Mouse (Mus musculus) brain, embryonic 18.5 days (tissue): ENCODE results near the gene Ccdc93.

Source experiments
- DNase-seq: peaks from one replicate; pipeline ENCODE4 v3.0.0-alpha.2; 2012; ENCODE audit warnings: low read depth, low spot score

The Ccdc93 gene

DNA sequence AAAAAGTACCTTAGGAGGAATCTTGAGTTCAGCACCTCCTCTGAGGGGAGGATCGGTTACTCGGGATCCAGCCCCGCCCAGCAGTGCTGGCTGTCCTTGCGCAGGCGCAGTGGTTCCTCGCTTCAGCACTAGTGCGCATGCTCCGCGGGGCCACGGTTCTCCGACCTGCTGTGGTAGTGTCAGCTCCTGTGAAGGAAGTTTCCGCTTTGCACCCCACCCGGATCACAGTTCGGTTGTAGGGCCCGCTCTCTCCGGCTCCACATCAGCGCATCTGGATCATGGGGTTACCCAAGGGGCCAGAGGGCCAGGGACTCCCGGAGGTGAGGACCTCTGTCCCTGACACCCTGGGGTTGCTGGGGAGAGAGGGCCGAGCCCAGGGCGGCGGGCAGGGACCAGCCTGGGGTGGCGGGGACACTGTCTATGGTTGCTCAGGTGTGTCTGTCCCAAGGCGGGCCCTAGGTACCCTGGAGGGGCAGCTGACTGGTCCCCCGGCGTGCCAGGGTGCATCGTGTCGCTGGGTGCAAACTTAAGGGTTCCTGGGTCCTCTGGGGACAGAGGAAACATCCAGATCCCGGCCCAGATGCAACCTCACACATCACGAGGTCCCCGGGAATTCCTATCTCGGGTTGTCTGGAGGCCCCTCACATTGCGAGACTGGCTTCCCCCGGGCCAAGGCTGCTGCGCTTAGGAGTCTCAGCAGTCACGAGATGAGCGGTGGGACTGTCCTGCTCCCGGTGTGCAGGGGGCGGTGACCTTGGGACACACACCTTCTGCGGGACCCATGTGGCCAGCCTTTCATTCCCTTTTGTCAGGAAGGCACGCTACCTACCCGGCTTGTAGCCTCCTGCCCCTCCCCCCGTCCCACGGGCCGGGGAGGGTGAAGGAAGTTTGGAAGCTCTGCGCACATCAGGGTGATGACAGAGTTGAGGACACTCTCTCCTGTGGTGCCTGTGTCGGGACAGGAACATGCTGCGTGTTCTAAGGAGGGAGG, at the start of gene Ccdc93:
Gene Ccdc93, plus strand, starts transcription at position 112 of the 991 bp plus-strand sequence.
- peak; percentile 76 for DNase-seq

DNA sequence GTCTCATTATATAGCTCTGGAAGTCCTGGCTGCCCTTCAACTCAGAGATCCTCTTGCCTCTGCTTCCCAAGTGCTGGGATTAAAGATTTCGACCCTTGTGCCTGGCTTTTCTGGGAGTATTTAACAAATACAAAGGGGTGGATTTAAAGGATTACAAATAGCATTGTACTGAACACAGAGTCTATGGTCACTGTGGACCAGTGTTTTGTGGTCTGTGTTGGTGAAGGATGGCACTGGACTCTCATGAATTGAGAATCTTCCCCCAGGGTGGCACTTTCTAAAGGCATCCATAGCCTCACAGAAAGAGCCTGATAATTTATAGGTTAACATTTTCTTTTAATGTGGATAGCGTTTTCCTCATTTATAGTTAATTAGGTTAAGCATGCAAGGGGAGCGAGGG, 49.3 kb upstream of the Ccdc93 start:
- DNase-seq, result no peak

DNA sequence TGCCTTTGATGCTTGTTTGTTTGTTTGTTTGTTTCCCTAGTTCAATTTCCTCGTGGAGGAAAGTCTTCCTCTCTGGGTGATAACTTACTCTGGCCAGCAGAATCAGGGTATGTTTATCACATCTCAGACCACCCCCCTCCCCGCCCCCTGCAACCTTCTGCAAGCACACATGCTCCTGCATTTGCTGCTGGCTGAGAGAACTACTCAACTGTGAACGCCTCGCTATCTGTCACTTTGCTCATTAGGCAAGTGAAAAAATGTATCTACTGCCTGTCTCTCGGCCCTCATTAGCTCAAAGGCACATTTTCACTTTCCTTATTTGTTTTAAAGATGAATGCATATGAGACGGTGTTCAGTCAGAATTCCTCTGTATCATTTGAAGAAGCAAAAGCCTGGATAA, 42.5 kb upstream of the Ccdc93 start:
- DNase-seq, result no peak

DNA sequence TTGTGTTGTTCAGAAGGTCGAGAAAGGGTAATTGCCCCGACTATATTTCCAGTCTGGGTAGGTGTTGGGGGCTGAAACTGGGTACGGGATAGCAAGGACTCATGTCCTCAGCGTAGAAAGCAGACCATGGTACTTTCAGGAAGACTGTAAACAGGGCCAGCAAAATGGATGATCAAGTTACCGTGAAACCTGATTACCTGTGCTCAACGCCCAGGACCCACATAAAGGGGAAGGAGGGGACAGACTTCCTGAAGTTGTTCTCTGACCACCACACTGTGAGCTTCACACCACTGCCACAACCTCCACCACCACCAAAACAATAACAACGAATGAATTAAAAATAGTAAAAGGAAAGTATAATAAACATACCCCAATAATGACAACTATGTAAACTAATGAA, 42.1 kb upstream of the Ccdc93 start:
- DNase-seq, result no peak

DNA sequence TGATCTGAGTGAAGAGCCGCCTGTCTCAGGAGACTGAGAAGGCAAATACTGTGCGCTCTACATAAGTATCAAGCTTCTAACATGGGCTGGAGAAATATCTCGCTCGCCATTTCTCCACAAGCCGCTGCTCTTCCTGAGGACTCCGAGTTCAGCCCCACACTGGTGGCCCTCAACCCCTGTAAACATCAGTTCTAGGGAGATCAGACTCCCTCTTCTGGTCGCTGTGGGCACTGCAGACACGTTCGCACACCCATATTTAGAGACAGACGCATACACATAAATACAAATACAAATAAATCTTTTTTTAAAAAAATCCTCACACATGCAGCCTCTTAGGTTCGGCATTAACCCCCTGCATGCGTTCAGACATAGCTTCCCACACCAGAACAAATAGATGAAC, 41.3 kb upstream of the Ccdc93 start:
- no peak for DNase-seq

DNA sequence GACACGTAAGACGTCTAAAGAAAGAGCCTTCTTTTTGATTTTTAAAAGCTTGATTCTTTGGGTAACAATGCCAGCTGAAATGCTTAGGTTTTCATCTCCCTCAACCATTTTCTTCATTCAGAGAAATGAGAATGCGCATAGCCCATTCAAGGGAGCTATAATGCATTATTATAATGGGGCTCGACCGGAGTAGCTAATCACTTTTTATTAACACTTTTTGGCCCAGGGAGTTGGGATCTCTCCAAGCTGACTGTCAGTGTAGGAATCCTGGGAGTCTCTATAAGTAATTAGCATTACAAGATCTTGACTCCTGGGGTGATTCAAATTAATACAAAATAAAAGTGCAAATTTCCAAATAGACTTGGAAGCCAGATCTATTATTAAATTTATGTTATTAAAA, 40.8 kb upstream of the Ccdc93 start:
- no peak for DNase-seq

DNA sequence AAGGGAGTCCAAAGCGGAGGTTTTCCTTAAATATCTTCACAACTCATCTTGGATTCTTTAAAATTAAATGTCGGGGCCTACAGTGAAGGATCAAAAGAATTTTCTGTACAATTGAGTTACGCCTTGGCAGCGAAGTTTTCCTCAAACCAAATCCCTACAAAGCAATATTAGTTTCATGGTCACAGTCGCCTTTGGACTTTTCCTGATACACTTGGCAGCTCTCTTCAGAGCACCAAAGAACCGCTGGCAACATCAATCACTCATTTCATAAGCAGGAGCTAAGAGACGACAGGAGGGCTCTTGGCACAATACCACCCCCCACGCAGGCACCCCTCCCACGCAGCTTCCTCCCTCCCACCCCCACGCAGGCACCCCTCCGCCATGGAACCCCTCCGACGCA, 40.4 kb upstream of the Ccdc93 start:
- DNase-seq, result no peak

DNA sequence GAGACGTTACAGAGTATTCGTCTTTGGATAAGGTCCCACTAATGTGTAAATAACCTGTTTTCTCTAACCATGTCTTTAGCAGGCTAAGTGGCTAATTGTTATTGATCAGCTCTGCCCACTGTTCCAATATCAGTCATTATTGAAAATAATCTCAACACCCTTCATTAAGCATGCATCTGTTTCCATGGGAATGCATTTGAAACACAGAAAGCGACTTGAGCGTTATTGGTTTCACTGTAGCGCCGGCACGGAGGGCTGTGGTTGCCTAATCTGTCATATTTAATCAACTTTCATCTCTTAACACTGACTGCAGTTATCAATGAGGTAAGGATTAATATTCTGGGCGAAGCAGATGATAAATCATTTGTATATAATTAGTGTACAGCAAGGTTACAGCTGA, 40.0 kb upstream of the Ccdc93 start:
- DNase-seq, result no peak

DNA sequence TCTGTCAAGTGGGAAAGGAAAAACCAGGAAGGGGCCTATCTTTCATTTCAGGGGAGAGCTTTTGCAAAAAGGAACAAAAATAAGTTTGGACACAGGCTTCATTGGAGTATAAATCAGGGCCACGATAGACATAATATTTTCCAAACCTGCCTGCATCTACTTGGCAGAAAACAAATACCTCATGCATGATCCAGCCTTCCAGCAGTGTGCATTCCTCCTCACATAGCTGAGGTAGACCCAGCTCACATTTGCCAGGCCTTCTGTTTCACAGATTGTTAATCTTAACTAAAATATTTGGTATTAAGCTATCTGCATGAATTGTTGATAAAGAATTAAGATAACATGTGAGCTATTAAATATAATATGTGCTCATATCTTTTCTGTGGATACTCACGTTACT, 37.7 kb upstream of the Ccdc93 start:
- no peak for DNase-seq

DNA sequence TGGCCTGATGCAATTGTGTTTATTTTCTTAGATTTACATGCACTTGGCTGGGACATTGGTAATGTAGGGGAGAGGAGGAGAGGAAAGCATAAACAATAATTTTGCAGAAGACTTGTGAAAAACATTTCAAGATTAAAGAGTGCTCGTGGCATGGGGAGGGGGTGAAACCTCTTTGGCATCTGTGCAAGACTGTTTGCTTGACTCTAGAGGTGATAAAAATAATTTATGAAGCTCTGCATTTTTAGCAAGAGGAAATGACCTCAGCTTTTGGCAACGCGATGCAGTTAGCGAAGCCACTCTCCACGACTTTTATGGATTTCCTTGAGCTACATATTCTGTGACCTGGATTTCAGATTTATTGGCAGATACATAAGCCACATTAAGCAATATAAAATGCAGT, 36.1 kb upstream of the Ccdc93 start:
- no peak for DNase-seq

DNA sequence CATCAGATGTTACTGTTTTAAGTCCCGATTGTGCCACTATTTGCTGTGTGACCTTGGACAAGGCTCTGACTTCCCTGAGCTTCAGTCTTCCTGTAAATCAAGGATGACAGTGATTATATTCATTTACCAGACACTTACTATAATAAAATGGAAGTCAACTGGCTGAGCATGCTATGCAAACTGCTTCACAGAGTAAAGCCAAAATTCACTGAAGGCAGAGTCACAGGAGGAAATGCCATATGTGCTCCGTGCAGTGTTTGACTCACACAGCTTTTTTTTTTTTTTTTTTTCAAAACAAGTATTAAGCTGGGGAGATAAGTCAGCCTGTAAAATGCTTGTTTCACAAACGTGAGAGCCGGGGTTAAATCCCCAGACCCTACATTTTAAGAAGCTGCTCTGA, 34.3 kb upstream of the Ccdc93 start:
- no peak for DNase-seq

DNA sequence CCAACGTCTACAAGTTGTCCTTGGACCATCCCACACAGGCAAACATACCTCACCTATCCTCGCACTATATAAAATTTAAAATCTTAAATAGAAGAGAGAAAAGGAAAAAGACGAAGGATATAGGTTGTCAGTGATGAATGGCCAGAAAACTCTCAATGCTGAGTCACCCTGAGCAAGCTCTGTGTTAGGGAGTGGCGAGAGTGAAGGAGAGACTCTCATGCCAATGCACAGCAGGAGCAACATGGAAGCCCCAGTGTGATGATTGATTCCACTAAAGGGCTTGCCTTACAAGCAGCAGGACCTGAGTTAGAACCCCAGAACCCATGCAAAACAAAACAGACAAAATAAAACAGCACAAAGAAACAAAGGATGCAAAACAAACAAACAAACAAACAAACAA, 32.6 kb upstream of the Ccdc93 start:
- DNase-seq, result no peak

DNA sequence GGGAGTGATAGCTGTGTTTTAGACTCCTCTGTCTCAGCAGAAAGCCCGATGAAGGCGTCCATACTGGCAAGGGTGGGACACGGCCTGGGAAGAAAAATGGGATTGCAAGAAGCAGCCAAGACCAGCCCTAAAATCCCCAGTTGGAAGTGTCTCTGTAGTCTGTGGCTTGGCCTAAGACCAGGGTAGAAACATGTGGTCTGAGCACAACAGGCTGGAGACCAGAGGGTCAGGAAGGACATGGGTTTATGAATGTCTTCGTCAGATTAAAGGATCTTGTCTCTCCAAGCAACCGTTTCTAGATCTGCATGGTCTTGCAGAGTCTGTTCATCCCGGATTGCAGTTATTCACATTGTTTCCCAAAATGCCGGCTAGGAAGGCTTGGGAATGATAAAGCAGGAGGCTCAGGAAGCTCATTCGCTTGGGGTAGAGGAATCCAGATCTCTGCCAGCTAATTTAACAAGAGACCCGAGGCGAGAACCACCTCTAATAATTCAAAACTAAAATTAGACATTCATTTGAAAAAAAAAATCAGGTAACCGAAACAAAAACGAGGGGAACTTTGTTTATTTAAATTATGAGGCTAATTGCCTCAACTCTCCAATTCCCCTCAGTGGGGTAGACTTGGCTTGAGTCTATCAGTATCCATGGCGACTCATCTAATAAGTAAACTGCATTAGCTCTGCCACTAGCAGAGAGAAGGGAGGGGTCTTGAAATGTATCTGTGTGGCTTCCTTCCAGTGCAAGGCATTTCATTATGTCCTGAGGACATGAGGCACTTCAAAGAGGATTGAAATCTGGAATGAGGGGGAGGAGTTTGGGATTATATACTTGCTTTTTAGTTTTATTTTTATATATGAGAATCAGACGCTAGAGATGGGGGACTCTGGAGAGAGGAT, 31.6 kb upstream of the Ccdc93 start:
- no peak for DNase-seq

DNA sequence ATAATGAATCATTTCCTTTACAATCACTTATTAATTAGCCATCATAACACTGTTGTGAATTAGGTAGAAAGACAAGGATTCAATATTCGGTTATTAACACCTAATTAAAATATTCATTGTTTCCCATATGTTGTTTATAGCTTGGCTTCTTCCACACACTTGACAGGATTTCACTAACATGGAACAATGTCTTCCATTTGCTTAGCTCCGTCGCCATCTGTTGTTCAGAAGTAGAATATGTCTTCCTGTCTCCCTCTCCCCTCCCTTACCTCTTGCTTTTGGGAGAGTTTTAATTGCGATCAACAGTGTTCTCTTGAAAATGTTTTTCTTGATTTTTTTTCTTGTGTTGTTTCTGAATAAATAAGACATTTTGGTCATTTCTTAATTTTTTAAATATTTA, 30.6 kb upstream of the Ccdc93 start:
- DNase-seq, result peak; percentile 69

DNA sequence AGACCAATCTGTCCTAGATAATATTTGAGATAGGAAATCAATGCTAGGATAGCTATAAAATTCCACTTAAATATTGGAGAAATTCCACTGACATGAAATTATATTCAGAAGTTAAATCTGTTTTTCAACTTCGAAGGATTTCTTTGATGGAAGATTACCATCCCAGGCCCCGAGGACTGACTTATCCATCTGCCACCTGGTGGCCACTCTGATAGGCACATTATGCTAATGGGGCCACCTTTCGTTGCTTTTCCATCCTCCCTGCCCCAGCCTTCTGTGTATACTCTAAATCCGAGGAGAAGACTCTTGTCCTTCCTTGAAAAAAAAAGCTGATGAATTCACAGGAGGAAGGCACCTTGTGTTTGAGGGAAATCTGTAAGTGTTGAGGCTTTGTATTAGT, 11.8 kb upstream of the Ccdc93 start:
- DNase-seq, result no peak

DNA sequence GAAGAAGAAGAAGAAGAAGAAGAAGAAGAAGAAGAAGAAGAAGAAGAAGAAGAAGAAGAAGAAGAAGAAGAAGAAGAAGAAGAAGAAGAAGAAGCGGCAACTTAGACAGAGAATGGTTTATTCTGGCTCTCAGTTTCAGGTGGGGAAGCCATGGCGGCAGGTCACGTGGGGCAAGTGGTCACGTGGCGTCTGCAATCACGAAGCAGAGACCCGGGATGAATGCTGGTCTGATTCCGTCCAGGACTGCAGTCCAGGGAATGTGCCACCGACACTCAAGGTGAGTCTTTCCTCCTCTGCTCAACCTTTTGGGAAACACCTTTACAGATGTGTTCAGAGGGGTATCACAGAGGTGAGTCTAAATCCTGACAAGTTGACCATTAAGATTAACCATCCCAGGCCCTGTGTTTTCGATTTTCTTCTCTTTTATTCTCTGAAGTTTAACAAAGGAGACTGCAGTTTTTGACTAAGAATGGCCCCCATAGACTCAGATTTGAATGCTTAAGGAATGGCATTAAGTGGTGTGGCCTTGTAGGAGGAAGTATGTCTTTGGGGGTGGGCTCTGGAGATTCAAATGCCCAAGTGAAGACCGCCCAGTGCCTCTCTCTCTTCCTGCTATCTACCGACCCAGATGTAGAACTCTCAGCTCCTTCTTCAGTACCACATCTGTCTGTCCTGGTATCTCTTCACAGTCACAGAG, 11.1 kb upstream of the Ccdc93 start:
- no peak for DNase-seq

DNA sequence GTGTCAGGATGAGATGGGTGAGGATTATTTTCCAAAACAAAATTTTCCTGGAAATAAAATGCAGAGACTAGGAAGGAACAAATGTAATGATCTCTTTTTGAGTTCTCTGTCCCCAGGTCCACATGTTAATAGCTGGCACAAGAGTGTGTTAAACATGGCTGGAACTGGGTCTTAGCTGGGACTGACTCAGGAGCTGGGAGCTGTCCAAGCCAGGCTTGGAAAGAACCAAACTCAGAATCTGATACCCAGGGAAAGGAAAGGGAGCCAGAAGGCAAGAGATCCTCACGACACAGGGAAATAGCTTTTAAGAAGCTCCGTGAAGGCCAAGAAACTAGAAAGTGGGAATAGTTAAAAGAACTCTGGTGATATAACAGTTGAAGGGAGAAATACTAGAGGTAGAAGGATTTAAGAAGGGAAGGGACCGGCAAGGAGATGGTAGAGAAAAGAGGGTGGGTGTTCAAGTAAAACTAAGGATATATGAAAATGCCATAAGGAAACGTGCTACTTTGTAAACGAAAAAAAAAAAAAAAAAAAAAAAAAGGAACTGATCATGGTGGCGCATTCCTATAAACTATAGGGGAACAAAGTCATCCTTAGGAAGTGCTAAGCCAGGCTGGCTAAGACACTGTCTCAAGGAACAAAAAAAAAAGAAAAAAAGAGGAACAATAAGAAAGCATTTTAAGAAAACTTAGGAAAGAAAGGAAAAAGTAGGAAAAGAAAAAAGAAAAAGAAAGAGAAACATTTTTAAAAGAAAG, 489 bp upstream of the Ccdc93 start:
- no peak for DNase-seq

DNA sequence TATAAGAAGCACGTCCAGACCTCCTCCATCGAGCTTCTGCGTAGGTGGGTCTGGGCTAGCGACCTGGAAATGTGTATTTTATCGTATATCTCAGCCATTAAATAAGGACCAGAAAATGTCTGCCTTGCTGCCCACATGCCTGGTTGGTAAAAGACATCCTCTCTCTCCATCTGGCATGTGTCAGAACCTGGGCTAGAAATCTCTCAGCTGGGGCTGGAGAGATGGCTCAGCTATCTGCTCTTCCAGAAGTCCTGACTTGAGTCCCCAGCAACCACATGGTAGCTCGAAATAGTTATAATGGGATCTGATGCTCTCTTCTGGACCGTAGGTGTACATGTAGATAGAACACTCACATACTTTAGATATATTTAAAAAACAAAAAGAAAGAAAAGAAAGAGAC, 5.1 kb downstream of the Ccdc93 start:
- no peak for DNase-seq

DNA sequence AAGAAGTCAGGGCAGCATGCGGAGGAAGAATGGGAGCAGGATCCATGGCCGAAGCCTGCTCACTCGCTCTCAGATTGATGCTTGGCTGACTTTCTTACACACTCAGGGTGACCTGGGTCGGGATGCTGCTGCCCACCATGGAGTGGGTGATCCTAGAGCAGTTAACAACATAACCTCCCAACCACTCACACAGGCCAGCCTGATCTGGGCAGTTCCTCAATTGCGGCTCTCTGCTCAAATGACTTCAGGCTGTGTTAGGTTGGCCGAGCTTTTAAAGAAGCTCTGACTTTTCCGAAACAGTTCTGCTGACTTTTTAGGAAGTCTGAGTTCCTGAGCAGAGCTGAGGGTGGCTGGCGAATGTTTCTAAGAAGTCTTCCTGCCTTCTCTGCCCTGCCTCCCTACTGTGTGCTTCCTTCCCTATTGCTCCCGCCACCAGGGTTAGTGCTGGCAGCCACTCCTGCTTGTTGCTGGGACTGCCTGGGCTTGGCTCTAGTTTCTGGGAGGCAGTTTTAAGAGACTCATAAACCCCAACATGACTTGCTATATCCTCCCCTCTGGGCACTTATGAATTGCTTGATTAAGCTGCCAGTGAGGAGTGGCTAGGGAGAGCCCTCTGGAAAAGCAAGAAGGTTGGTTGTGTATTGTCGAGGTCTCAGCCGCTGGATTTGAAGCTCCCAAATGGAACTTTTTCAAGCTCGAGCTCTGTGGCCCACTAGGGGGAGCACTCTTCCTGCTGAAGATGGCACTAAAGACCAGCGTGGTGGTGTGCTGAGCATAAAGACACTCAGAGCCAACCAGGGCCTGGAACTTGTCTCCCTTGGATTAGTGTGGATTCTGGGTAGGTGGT, 9.9 kb downstream of the Ccdc93 start:
- DNase-seq, result peak; percentile 4

DNA sequence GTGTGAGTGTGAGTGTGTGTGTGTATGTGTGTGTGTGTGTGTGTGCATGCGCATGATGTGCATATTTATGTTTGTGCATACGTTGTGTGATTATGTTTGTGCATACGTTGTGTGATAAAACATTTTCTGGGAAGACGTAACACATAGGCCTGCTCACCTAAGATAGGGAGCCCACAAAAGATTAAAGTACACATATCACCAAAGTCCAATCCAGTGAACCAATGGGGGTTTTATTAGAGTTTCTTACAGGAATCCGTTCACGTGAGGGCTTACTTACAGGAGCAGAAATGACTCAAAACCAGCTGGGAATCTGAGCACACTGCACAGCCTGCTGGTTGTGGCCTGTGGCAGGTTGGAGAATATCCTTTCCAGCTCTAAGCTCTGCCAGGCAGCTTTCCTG, 13.3 kb downstream of the Ccdc93 start:
- DNase-seq, result no peak
